Comparison of ENCODE assay signal across 8 mouse cellular contexts in the genomic region with DNA sequence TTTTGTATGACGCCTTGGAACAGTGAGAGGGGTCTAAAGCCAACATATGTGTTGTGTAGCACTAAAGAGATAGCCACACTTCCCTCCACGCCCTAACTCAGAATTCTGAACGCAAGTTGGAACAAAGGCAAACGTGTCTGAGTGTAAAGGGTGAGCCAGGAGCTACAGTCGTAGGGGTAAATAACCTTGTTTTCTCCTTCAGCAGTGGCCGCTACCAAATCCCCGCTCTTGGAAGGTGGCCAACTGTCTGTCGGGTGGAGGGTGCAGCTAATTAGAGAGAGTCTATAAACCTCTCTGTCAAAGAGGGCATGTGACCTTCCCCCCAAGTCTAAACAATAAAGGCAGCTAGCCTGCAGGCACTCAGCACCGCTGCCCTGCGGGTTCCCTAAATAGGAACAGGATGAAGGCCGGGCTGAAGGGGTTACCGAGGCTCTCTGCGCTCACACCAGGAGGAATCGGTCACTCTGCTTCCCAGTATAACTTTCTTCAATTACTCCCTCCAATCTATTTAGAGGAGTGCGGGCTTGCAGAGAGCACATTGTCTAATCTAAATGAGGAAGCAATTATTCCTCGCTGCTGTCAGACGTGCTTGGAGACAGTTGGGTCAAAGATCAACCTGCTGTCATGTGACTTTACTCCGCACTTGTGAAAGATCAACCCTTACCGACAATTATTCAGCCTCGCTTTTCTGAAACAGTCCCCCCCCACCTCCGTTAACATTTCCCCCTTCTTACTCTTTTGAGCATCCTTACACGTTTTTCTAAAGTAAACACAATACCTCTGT.
DNase-seq lines count a peak whose midpoint lies in the region; ATAC-seq lines count a peak whose summit lies in the region.

No protein-coding gene starts in this region.

- H3K9ac ChIP-seq in intestine, embryonic 15.5 days: peak overlapping the region; percentile 34; the same call in 1 of the 2 replicates
- H3K9ac ChIP-seq in midbrain, embryonic 15.5 days: no peak overlapping the region

- peak overlapping the region; percentile 30 for H3K4me3 ChIP-seq in intestine, embryonic 15.5 days (replicated peaks)
- peak overlapping the region; percentile 30 for H3K4me3 ChIP-seq in midbrain, embryonic 15.5 days

- H3K9me3 ChIP-seq in intestine, embryonic 15.5 days: no peaks in the 10 kb centered on the region
- H3K9me3 ChIP-seq in midbrain, embryonic 15.5 days: no peaks in the 10 kb centered on the region

- no peak for DNase-seq in frontal cortex, adult 2 months (ENCODE audit: extremely low spot score in 1 of 2, low spot score in 1 of 2)
- peak; percentile 37 to 51 for DNase-seq in cerebellum, postnatal 36 days
- DNase-seq in liver: peak; percentile 49
- peak; percentile 43 to 46 for DNase-seq in spleen, postnatal 10 days (ENCODE audit: low spot score in 2 of 2)

- ATAC-seq in frontal cortex, adult (ENCODE audit: low TSS enrichment): peak; percentile 26
- ATAC-seq in granulocyte monocyte progenitor cell, adult 5-6 weeks (replicated peaks; ENCODE audit: poor library complexity, severe bottlenecking): peak; percentile 74
- peak; percentile 87 for ATAC-seq in intestine, embryonic 15.5 days
- peak; percentile 80 for ATAC-seq in midbrain, embryonic 15.5 days (replicated peaks)

- 2% methylated on average over 22 of the region's 22 CpGs for WGBS in intestine, embryonic 15.5 days
- under 1% methylated on average over 22 of the region's 22 CpGs for WGBS in midbrain, embryonic 15.5 days

- H3K36me3 ChIP-seq in intestine, embryonic 15.5 days: no peaks in the 10 kb centered on the region
- no peaks in the 10 kb centered on the region for H3K36me3 ChIP-seq in midbrain, embryonic 15.5 days (replicated peaks)

- H3K27ac ChIP-seq in intestine, embryonic 15.5 days: peak overlapping the region; percentile 93
- H3K27ac ChIP-seq in midbrain, embryonic 15.5 days: peak overlapping the region; percentile 72

- no peaks in the 10 kb centered on the region for H3K27me3 ChIP-seq in intestine, embryonic 15.5 days (replicated peaks)
- H3K27me3 ChIP-seq in midbrain, embryonic 15.5 days (replicated peaks): no peaks in the 10 kb centered on the region

- H3K4me1 ChIP-seq in intestine, embryonic 15.5 days (replicated peaks): peaks cover 18% of the 10 kb centered on the region
- H3K4me1 ChIP-seq in midbrain, embryonic 15.5 days: peaks cover 30% of the 10 kb centered on the region

- H3K4me2 ChIP-seq in intestine, embryonic 15.5 days (replicated peaks): peak overlapping the region; percentile 69
- H3K4me2 ChIP-seq in midbrain, embryonic 15.5 days: peak overlapping the region; percentile 60

Comparison
In these comparisons a context has a peak if more than half of its experiments do, and no peak if none do; other contexts are left out.
1. ATAC-seq: peak in every context shown above with its lines; median percentile 87 in intestine, embryonic 15.5 days; 80 in midbrain, embryonic 15.5 days; 74 in granulocyte monocyte progenitor cell, adult 5-6 weeks; 26 in frontal cortex, adult.
2. DNase-seq: peak in cerebellum, postnatal 36 days (2 of 2), liver (single experiment) and spleen, postnatal 10 days (2 of 2); none in frontal cortex, adult 2 months (0 of 2).